Mouse (Mus musculus): ENCODE results near the gene Cks1b. TPM values are rescaled to one million over a fixed set of nuclear protein-coding genes. Genes with fewer than 3 reads are reported as not detected.

Cks1b gene
- polyA plus RNA-seq (2015; fragmentation: Nextera tagmentation; extraction: Ambion mirVana) = 466 and 485 TPM in 2 replicates

DNA sequence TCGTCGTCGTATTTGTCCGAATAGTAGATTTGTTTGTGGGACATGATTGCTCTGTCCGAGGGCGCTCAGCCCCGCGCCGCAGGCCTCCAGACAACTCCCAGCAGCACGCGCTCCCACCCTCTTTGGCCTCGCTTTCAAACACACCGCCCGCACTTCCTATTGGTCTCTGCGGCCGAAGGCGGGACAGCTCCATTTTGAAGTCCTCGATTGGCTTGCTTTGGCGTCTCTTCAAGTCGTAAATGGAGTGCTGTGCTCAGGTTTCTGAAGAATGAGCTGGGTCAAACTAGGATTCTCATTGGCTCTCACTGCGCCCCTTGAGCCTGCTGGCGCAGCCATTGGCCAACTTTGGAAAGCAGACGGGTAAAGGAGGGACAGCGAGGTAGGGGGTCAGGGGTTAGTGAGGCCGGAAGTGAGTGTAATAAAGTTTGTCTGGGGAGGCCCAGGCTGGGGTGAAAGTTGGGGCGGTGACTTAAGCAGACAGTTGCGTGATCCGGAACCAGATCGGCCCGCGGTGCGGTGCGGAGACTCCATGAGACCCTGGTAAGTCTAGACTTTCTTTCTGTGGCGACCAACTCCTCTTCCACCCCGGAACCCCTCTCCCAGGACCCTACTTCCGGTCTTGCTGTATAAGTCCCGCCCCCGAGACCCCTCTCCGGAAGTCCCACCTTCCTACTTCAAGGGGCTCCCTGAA, at the start of gene Cks1b, which contains the start of gene Shc1:
Gene Cks1b (minus strand): TSS at position 214 of the 691 bp plus-strand sequence.
Gene Shc1 (plus strand): TSS at position 274 of the 691 bp plus-strand sequence.
- DNase-seq (ENCODE audit: low spot score) = peak; percentile 97

- DNase-seq (ENCODE audit: low spot score) = peak; percentile 92
Measured at GRCm38 (mm10) chr3:89458965-89459807, 41.0 kb upstream of the Cks1b start.

DNA sequence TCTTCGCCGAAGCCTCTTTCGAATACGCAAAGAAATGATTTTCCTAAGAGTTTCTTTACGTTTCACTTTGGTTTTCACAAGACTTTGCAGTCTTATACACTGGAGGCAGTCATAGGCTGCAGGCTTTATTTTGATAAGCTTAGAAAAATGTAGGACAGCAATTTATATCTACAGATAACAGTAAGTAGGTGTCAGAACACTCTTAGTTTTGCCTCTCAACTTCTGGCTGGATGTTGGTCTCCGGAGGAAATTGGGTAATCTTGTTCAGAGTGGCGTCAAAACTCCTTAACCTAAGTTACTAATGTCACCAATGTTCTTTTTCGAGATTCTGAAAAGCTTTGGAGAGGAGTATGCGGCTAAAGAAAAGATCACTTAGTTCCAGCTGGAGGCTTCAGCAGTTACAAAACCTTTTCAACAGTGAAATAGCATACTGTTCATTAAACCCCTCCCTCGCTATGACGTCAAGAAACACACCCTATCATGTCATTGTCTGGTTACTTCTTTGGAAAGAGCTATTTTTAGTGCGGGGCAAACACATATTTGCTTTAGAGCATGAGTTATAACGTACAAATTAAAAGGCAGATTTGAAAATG, 40.3 kb upstream of the Cks1b start:
- DNase-seq (ENCODE audit: low spot score) = no peak

DNA sequence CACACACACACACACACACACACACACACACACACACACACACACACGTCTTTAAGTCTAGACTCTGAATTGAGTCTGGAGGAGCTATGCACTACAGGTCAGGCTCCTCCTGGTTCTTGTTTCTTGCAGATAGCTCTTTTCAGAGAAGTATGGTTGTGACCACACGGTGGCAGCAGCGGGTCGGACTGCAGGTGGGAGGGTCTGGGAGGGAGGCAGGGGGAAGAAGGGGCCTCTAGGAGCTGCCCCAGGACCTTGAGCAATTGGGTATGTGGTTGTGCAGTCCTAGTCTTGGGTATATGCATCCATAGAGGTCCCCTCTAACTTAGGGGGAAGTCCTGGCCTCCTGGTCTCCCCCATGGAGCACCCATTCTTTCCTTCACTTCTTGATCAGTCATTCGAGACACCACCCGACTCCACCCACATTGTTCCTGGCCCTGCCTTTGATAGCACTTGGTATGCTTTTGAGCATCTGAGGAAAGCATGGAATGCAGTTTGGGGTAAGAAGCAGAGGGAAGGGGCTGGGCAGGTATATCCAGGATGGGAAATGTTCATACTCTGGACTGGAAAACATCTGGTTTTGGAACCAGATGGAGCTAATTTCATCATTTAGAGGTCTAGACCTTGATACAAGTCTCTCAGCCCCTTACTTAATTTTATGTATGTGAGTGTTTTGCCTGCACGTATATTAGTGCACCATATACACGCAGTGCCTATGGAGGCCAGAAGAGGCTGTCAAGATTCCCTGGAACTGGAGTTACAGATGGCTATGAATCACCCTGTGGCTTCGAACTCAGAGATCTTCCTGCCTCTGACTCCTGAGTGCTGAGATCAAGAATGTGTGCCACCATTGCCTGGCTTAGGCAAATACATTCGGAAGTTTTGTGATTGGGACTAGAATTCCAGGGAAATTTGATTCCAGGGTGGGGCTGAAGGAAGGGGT, 38.8 kb upstream of the Cks1b start:
- peak; percentile 90 for DNase-seq (ENCODE audit: low spot score)

GRCm38 (mm10) chr3:89455786-89456285, 37.7 kb upstream of the Cks1b start:
- DNase-seq (ENCODE audit: low spot score) = no peak

GRCm38 (mm10) chr3:89454401-89455177, 36.4 kb upstream of the Cks1b start, which contains the start of gene Pmvk:
Gene Pmvk (plus strand): TSS chr3:89454541.
- no peak for DNase-seq (ENCODE audit: low spot score)

- DNase-seq (ENCODE audit: low spot score) = peak; percentile 85
Measured at GRCm38 (mm10) chr3:89451916-89452315, 33.7 kb upstream of the Cks1b start.

DNA sequence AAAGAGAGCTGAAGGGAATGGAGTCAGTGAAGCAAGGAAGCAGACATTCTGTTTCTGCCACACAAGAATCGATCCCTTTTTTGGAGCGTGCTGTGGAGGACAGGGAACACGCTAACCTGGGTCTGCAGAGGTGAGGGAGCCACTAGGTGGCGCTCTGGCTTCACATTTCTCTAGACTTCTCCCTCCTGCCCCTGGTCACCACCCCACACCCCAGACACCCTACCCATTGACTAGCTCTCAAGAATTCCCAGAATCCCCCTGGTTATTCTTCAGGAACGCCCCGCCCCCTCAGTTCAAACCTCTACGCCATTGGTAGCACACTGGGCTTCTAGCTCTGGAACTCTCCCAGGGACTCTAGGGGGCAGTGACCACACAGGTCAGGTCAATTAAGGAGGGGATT, 31.4 kb upstream of the Cks1b start:
- DNase-seq (ENCODE audit: low spot score) = peak; percentile 71

GRCm38 (mm10) chr3:89448720-89449537, 30.7 kb upstream of the Cks1b start:
- DNase-seq (ENCODE audit: low spot score) = peak; percentile 66

DNA sequence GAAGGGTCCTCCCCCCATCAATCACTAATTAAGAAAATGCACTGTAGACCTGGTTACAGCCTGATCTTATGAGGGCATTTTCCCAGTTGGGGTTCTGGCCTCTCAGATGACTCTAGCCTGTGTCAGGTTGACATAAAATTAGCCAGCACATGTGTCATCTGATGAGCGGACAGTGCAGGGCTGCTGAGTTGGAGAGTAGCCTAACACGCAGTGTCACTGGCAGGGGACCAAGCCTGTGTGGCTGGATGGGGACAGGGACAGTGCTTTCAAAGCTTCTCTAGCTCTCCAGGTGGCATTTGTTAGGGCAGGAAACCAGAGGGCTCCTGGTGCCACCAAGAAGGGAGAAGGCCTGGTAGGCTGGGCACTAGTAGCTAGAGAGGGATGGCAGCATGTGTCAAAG, 22.5 kb upstream of the Cks1b start:
- no peak for DNase-seq (ENCODE audit: low spot score)

DNA sequence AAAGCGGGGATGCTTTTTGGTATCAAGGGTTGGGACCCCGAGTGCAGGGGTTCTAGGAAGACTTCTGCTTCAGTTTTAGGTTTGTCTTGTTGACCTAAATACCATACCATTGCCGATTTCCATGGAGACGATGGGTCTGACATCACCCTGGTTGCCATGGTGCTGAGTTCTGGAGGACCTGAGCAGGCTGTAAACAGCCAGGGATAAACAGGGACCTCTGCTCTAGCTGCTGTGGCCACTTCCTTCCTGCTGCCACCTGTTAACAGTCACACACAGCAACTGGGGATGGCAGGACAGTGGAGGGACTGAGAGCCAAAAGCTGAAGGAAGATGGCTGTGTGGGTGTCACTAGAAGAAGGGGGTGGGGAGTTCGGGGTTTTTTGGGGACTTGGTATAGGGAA, 19.1 kb upstream of the Cks1b start:
- DNase-seq (ENCODE audit: low spot score) = peak; percentile 36

- DNase-seq (ENCODE audit: low spot score) = peak; percentile 74
Measured at GRCm38 (mm10) chr3:89436176-89437113, 18.3 kb upstream of the Cks1b start, which contains the start of gene Pbxip1. Gene Pbxip1 (plus strand): TSS chr3:89436706.

DNA sequence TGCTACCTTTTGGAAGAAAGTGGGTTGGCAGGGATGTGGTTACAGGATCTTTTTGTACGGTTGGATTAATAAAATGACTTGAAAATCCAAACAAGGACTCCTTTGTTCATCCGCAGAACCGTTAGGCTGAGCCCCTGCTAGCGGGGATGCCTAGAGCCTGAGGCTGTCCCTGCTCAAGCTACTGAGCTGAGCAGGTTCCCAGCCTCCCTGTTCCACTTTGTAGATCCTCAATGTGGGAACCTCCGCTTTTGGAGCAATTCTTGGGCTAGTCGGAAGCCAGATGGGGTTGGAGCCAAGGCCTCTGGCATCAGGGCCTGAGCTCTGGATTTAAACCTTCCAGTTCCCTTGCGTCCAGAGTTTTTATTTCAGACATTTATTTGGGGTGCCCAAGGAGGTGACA, 16.9 kb upstream of the Cks1b start:
- DNase-seq (ENCODE audit: low spot score) = no peak

GRCm38 (mm10) chr3:89434532-89434931, 16.3 kb upstream of the Cks1b start:
- no peak for DNase-seq (ENCODE audit: low spot score)

- DNase-seq (ENCODE audit: low spot score) = no peak
Measured at GRCm38 (mm10) chr3:89432606-89433005, 14.4 kb upstream of the Cks1b start.

- DNase-seq (ENCODE audit: low spot score) = peak; percentile 91
Measured at GRCm38 (mm10) chr3:89430171-89431159, 12.3 kb upstream of the Cks1b start, which contains the start of gene Pygo2. Gene Pygo2 (plus strand): TSS chr3:89430214.
